Mouse (Mus musculus): ENCODE measurements at regions not wholly inside any gene's neighbourhood (a gene's known extent, or its start where the extent isn't known, plus 50 kb on each side); places are given as distances from the start of the nearest gene placed in this dataset.
A peak's percentile ranks its signal among the peaks of the same experiment; 100 is the strongest.

DNA sequence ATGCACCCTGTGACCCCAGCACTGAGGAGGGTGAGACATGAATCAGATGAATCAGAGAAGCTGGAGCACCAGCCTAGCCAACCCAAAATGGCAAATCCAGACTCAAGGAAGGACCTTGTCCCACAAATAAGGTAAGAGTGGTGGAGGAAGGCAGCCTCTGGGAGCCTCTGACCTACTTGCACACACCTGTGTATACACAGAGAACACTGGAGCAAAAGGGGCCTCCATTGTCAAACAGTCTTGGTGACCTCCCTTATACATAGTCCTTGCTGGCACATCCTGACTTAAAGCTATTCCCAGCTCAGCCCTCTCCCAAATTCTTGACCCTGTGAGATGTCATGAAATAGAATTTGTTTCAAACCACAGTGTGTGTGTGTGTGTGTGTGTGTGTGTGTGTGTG, 57.1 kb downstream of the Inhbb start:
- DNase-seq, result no peak

DNA sequence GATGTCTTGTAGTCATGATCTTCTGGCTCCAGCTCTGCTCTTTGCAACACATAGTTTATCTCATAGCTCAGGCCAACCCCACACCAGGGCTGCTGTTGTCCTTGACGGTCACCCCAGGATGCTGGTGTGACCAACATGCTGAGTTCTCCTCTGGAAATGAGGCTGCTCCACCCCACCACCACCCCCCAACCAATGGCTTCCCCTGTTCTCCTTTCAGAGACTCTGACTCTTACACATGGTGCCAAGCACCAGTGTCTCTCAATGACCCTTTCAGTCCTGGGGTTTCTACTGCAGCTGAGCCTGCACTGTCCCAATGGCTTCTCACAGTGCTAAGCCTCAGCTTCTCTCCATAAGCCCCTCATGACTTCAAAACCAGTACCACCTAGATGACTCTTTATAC, 64.0 kb downstream of the Inhbb start:
- DNase-seq, result no peak

DNA sequence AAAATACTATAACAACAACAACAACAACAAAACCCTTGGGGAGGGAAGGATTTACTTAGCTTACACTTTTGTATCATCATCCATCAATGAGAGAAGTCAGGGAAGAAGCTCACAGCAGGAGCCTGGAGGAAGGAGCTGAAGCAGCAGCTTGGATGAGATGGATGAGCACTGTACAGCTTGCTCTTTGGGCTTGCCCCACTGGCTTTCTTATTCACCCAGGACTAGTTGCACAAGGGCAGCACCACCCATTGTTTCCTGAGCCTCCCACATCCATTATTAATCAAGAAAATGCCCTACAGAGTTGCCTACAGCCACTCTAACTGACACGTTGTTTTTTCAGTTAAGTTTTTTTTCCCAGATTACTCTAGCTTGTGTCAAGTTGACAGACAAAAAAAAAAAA, 65.1 kb downstream of the Inhbb start:
- DNase-seq, result no peak

DNA sequence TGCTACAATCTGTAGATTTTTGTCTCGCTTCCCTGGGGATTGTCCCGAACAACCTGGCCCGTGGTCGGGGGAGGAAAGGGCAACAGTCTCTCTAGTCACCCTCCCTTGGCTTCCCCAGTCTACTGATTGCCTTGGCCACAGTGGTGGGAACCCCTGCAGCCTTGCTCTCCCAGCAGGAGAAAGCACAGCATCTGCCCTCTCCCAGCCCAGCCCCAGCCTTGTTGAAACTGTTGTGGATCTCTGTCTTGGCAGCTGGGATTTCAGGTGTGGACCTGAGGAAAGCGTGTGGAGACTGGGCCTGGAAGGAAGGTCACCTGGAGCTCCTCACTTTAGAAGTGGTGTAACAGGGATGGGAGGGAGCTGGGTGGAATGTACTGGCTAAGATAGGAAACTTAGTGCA, 66.6 kb downstream of the Inhbb start:
- DNase-seq, result no peak

DNA sequence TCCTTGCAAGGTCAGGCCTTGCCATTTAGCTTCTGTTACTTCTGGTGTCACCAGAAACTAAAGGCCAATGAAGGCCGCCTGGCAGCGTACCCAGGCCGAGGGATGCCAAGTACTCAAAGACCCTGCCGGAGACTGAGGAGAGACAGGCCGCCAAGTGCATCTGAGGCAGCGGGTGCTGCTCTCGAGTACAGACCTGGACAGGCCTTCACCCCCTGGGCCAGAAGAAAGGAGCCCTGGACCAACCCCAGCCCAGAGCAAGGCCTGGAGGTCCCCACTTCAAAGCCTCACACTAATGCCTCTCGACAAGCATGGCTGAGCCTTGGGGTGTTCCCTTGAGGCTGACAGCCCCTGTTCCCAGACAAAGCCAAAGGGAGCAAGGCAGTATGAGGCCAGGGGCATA, 70.5 kb downstream of the Inhbb start:
- DNase-seq, result no peak

DNA sequence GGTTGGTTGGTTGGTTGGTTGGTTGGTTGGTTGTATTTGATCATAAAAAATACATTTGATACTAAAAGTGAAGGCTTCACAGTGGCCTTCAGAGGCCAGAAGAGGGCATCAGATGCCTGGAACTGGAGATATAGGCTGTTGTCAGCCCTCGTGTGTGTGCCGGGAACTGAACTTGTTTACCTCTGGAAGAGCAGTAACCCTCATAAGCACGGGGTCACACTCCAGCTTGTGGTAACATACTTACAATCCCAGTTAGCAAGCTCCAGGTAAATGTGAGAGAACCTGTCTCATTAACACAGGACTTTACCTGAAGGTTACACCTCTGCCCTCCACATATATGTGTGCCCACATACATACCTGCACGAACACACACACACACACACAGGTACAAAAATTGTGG, 71.2 kb downstream of the Inhbb start:
- DNase-seq, result no peak

DNA sequence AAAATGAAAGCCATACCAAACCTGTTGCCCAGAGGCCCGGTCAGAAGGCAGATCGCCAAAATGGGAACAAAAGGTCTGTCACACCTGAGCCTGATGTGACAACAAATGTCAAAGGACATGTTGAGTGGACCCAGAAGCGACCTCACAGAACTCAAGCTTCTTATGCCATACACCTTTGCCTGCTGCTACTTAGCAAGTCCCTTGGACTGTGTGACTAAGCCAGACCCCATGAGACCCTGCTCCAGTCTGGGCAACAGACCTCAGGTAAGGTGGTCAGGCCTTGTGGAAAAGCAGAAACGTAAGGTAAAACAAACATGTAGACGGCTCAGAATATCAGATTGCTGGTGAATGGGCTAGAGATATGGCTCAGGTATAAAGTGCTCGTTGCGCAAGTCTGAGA, 71.8 kb downstream of the Inhbb start:
- DNase-seq, result no peak

DNA sequence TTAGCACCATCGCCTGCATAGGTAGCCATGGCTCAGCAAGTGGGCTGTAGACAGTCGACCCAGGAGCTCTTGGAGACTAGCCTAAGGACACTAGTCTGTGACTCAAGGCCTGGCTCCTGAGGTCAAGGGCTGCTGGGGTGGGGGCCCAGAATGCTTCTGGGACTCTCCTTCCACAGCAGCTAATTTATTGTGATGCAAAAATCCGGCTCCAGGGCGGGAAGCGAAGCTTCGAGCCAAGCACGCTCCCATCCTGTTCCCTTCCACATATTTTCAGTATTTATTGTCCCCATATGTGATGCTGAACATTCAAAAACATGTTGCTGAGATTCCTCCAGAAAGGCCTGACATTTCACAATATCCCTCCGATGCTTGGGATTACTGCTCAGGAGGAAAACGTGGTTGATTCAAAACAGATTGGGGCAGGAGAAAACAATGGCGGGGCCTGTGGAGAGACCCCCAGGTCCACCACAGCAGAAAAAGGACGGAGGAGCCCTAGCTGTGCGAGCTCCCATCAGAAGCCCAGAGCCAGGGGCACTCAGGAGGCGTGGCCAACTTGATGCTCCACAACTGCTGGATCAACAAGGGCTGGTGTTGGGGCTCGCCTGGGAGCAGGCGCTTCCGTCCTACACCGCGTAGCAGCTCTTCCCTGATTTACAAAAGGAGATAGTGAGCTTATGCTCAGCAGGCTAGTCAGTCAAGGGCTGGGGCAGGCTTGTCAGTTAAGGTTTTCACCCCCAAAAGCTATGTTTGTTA, 73.4 kb downstream of the Inhbb start:
- DNase-seq, result no peak

DNA sequence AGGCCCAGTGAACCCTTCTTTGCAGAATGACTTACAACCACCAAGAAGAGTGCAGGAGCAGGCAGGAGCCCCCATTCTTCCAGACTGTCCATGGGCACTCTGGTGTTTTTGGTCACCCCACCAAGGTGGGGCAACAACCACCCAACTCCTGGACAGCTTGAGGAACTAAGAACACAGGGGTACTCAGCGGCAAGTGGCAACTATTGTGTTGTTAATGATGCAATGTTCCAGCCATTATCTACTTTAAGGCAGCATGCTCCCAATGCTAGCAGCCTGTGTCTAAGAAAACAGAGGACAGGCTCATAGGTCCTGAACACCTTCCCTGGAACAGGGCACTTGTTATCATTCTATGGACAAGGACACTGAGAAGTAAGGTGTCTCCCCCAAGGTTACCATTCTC, 74.3 kb downstream of the Inhbb start:
- DNase-seq, result no peak

DNA sequence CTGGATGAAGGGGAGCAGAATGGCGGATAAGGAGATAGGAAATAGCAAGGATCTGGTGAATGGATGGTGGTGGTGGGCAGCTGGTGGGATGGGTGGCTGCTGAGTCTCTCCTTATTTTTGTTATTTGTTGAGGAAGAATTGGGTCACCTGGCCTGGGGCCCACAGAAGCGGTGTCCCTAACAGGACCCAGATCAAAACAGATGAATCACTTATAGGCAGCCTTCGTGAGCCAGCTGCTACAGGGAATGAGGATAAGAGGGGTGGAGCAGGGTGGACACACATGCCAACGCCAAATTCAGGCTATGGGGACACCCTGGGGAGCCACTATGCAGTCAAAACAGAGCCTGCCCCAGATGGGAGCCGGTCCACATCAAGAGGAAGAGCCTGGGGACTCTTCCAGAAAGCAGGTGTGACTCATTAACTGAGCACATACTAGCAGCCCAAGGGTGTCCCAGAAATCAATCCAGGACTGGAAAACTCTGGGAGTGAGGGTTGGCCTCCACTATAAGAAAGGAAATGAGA, 75.4 kb downstream of the Inhbb start:
- DNase-seq, result no peak

DNA sequence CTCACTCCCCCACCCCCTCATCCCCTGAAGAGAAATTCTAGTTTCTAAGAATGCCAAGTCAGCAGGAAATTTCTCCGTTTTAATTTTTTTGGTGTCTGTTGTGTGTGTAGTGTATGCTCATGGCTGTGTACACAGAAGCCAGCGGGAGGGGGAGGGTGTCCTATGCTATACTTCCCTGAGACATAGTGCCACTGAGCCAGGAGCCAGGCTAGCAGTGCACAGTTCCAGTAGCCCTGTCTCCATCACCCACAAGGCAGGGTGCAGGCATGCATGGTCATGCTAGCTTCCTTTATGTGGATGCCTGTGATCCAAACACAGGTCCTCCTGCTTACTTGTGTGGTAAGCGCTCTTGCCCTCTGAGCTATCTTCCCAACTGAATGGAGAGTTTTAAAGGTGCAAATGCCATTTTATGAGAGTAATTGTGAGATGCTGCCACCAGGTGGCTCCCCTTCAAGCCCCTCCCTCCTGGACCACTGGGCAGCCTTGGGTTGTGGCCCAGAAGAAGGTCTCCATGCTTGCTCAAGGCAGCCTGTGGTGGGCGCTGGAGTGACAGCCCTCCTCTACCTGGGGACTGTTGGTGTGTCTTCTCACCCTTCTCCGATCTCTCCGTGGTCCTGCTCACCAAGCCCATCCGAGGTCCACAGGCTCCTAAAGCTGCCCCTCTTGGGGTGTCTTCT, 76.8 kb downstream of the Inhbb start:
- DNase-seq, result no peak

DNA sequence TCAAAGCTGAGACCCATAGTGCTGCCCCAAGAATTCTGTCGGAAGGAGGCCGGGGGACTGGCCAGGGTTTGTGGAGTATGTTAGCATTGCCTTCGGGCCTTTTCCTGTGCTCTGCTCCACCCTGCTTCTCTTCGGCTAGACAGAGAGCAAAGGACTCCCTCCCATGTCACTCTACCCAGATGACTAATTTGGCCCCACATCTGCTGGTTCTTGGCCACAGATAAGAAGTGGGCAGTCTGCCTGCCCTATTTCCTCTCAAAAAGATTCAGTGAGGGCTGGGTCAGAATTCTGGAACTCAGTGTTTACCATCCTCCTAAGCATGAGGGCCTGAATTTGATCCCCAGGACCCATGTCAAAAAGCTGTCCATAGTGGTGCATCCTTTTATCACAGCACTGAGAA, 78.0 kb downstream of the Inhbb start:
- peak; percentile 22 for DNase-seq

DNA sequence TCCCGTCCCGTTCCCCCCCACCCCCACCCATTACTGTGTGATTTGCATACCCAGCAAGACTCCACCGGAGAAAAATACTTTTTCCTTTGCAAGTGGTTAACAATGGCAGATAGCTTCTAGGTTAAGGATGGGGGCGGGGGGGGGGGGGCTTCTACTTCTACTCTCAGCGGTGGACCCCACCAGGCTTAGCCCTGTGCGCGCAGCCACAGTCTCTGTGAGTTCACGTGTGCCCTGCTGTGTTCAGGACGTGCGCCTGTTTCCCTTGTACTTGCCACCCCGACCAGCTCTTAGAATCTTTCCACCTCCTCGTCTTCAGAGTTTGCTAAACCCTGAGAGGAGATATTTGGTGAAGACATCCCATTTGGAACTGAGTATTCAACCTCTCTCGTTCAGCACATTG, 86.9 kb downstream of the Inhbb start:
- DNase-seq, result no peak

DNA sequence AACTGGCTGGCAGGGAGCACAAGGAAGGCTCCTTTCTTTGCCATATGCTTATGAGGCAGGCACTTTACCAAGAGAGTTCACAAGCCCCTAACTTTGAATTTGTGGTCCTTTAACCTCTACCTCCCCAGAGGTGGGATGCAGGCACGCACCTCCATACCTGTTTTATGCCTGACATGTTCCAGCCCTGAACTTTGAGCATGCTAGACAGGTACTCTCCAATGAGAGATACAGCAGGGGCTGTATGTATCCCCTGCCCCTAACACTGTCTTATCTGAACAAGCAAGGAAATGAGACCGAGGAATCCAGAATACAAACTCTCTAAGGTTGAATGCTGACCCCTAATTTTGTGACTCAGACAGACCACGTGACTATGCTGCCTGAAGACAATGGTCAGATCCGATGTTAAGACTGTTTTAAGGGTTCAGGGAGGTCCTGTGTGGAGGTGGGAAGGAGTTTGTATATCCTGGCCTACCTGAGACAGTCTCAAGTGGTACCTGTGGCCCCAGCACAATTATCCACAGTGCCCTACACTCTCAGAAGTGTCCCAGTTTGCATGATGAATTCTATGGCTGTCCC, 91.2 kb downstream of the Inhbb start:
- DNase-seq, result no peak

DNA sequence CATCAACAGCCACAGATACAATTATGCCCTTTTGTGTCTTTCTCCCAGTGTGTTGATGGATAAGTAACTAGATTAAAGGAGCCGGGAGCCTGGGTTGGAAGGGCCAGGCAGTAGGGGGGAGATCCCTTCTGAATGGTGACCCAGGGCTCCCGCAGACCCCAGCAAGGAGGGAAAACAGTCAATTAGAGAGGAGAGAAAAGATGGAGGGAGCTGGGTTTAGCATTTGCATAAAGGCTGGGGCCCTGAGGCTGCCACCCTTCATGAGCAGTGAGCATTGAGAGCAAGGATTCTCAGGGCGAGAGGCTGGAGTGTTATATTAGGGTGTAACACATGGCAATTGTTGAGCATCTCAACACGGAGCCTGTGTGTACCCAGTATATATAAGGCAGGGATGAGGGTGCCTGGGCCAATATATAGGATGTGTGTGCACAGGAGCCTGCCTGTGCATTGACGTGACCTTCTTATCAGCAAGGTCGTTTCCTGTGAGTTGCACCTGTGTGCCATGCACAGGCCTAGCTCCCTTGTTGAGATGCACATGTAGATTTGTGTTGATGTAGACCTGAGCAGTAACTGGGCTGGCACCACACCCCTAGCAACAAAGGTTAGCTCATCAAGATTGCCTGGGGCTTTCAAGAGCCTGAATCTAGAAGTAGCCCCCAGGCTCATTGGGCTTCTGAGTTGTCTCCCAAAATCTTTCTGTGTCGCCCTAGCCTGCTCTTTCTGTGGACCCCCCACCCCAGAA, 92.2 kb downstream of the Inhbb start:
- DNase-seq, result no peak

DNA sequence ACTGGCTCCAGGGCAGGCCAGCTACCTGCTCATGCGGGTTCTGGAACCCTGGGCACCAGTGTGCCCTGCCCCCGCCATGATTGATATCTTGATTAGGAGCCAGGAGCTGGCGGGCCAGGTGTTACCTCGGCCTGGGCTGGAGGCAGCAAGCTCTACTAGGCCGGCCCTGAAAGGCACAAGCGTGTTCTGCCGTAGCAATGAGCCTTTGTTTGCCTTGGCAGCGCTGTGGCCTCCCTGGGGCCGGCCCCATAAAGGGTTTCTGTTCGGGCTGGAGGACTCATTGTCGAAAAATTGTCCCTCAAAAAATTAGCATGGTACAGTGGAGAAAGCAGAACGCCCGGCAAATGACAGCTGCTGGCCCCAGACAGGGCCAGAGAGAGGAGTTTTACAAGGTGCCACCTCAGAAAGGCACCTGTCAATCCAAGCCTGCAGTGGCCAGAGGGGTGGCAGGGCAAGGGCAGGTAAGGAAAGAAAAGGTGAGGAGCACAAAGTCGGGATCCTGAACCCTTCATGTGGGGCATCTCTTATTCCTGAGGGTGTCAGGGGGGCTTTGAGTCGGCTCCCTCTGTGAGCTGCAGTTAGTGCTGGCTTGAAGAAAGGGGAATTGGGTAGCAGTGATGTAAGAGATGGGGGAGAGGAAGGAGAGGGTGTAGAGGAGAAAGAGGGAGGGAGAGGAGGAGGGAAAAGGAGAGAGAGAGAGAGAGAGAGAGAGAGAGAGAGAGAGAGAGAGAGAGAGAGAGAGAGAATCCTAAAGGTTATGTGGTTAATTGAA, 92.9 kb downstream of the Inhbb start:
- peak; percentile 18 for DNase-seq

DNA sequence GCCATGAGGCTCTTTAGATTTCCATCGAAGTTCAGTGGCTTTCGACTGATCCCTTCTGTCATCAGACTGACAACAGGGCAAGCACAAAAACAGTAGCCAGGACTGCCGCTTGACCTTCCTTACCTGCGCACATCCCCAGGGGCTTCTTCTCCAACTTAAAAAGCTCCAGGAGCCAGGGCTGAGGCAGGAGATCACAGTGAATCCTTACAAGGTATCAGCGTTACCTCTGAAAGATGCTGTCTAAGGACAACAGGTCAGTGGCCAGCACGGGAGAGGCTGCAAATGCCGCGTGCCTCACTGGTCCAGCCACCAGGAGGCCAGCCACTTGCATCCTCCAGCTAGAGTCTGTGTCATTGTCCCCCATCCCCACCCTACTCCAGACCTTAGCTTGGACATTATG, 97.5 kb downstream of the Inhbb start:
- no peak for DNase-seq

DNA sequence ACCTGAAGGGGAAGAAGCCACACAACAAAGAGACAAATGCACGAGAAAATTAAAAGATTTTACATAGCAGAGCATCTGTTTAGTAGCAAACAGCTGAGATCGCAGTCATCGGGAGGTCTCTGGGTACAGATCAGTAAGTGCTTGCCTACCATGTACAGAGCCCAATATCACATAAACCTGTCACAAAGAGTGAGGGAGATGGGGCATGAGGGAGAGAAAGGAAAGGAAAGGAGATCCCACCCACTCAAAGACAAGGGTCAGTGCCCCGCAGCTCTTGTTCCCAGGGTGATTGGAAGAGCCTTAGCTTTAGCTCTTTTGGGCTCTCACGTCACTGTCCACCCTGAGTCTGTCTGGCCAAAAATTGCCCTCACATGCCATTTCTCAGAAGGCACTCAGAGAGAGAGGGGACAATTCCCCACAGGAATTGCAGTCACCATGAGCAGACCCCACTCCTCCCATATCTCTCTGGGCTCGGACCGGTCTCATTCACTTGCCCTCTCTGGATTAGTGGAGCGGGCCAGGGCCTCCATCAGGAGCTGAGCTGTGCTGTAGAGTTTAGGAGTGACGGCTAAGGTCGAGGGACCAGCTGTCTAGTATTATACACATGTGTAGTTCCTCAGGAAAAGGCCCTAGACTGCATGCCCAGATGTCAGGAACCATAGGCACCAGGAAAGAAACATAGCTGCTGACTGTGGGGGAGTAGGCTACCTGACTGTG, 99.6 kb downstream of the Inhbb start:
- no peak for DNase-seq

DNA sequence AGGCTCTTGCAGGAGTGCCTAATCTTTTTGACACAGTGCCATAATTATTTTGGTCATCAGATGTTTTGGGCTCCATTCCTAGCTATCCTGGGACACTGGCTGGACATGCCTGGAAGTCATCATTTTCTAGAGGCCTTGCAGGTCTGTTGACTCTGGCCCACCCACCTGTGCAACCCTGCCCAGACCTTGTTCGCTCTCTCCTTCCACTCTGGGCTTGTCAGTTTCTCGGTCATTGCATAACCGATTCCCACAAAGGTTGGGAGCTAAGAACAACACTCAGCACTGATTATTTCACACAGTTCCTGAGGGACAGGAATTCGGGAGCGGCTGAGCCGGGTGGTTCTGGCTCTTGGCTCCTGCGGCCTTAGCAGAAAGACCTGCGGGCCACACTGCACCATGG, 100.2 kb downstream of the Inhbb start:
- DNase-seq, result peak; percentile 38

DNA sequence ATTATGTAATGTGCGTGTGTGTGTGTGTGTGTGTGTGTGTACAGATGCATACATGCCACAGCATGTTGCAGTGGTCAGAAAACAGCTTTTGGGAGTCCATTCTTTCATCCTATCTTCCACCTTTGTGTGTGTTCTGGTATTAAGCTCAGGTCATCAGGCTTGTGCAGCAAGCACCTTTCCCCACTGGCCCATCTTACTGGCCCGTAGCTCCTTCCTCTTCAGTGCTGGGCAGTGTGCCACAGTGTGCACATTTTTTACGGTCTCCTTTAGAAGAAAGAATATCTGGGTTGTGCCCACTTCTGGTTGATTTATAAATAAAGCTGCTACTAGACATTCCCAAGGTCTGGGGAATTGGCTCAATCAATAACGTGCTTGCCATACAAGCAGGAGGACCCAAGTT, 105.0 kb downstream of the Inhbb start:
- DNase-seq, result no peak

DNA sequence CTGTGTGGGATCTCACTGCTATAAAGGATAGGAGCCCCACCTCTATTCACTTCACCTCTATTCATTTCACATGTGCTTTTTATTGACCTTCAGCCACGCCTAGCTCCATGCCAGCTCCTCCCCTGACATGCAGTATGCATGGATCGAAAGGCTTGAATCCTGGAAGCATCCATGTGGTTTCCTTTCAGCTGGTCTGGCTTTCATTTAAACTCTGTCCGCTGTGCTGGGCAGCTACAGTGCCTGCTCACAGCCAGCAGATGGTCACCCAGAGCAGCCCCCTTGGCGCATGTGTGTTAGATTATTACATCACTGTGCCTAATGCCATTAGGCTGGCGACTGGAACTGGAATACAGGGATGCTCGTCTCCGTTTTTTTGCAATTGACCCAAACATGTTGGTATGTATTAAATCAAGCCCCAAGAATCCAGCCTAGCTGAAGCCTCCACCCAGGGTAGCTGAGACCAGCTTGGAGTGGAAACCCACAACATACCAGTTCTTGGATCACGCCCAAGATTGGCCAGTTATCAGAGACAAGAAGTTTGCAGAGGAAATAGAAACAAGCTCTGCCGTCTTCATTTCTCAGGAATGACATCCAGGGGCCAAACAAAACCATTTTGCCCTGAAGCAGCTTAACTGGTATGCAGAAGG, 113.2 kb downstream of the Inhbb start:
- DNase-seq, result peak; percentile 42

Measured in lung, postnatal 10 days (tissue).